Mouse (Mus musculus) liver, embryonic 16.5 days (tissue): ENCODE measurements around the gene Plod3. TPM values are rescaled to one million over a fixed set of nuclear protein-coding genes. Genes with fewer than 3 reads are reported as not detected.

Experiments
- ATAC-seq: fragments of 200-750 bp; cut with Nextera tagmentation; 2 replicates; pipeline ENCODE4 v1.8.0; 2017; ENCODE audit warnings: low read depth, mild to moderate bottlenecking, moderate number of reproducible peaks, moderate library complexity
- H3K27ac ChIP-seq: fragments of 300-500 bp; sonication (generic); 2 replicates; pipeline ENCODE4 v1.5.1; 2014; ENCODE audit warnings: mild to moderate bottlenecking, low read length
- H3K27me3 ChIP-seq: fragments of 300-500 bp; sonication (generic); 2 replicates; pipeline ENCODE4 v1.6.1; 2014; ENCODE audit warnings: low read depth, low read length, mixed read lengths; ENCODE audit not compliant: control insufficient read depth, insufficient read depth
- H3K36me3 ChIP-seq: fragments of 300-500 bp; sonication (generic); 2 replicates; pipeline ENCODE4 v1.6.1; 2014; ENCODE audit warnings: mild to moderate bottlenecking; ENCODE audit not compliant: control insufficient read depth, insufficient read depth
- H3K4me1 ChIP-seq: fragments of 300-500 bp; sonication (generic); 2 replicates; pipeline ENCODE4 v1.6.1; 2014; ENCODE audit warnings: low read depth, low read length, mixed read lengths; ENCODE audit not compliant: control insufficient read depth
- H3K4me2 ChIP-seq: fragments of 300-500 bp; sonication (generic); 2 replicates; pipeline ENCODE4 v1.6.1; 2014; ENCODE audit warnings: low read depth, low read length, mixed read lengths
- H3K4me3 ChIP-seq: fragments of 300-500 bp; sonication (generic); 2 replicates; pipeline ENCODE4 v1.5.1; 2014; ENCODE audit warnings: low read depth, mild to moderate bottlenecking, low read length
- H3K9ac ChIP-seq: fragments of 300-500 bp; sonication (generic); 2 replicates; pipeline ENCODE4 v1.6.1; 2014; ENCODE audit warnings: low read depth, low read length
- H3K9me3 ChIP-seq: fragments of 300-500 bp; sonication (generic); replicated peaks from 2 replicates; pipeline ENCODE4 v1.6.1; 2016; ENCODE audit warnings: low read length; ENCODE audit not compliant: control insufficient read depth
- WGBS: fragments of 180-500 bp; shearing (Covaris S2); extraction: QIAGEN DNeasy Blood & Tissue Kit; methylation state at CpG from one replicate; pipeline ENCODE4 v1.1.7; 2014; ENCODE audit not compliant: insufficient replicate concordance; 5-methylcytosine and 5-hydroxymethylcytosine counted together
- polyA plus RNA-seq: library from polyadenylated mRNA; unstranded; fragments of >200 nt; fragmentation: Nextera tagmentation; extraction: Ambion mirVana; gene quantifications from 2 replicates; pipeline ENCODE4 v1.2.1, GENCODE M21; 2015

Plod3 gene
- polyA plus RNA-seq, 1 experiment from 2014 or later: 12.2 TPM

- Histone ChIP-seq H3K27ac (peak within 1 kb of the TSS; percentile 93), H3K36me3 (no peaks in the 10 kb centered on the region; the same call in none of the 2 replicates), H3K27me3 (no peaks in the 10 kb centered on the region), H3K4me1 (peaks cover 15% of the 10 kb centered on the region), H3K4me3 (peak within 1 kb of the TSS; percentile 91), H3K9me3 (no peaks in the 10 kb centered on the region), H3K4me2 (peak within 1 kb of the TSS; percentile 94), H3K9ac (peak within 1 kb of the TSS; percentile 94)
- no peak for ATAC-seq
- 3% methylated on average over 12 of the region's 12 CpGs for WGBS
Measured at GRCm38 (mm10) chr5:136987934-136988271, 1.1 kb downstream of the Plod3 start, which contains the start of gene Znhit1. Znhit1 (minus strand) TSS chr5:136988021.

GRCm38 (mm10) chr5:136988420-136988819 lies 1.6 kb downstream of the Plod3 start:
- Histone ChIP-seq H3K27ac (no peak overlapping the region), H3K9ac (peak overlapping the region; percentile 94; the same call in 1 of the 2 replicates), H3K4me3 (peak overlapping the region; percentile 91), H3K27me3 (no peaks in the 10 kb centered on the region), H3K36me3 (no peaks in the 10 kb centered on the region; the same call in none of the 2 replicates), H3K4me1 (peaks cover 15% of the 10 kb centered on the region), H3K4me2 (peak overlapping the region; percentile 94), H3K9me3 (no peaks in the 10 kb centered on the region)
- 45% methylated on average over 6 of the region's 7 CpGs for WGBS
- ATAC-seq: no peak

GRCm38 (mm10) chr5:136989801-136990200 lies 3.0 kb downstream of the Plod3 start:
- 85% methylated on average over 6 of the region's 6 CpGs for WGBS
- no peak overlapping the region for H3K9ac ChIP-seq
- H3K4me3 ChIP-seq: no peak overlapping the region
- ATAC-seq: no peak
- H3K9me3 ChIP-seq: no peaks in the 10 kb centered on the region
- H3K27me3 ChIP-seq: no peaks in the 10 kb centered on the region
- H3K4me2 ChIP-seq: no peak overlapping the region
- H3K27ac ChIP-seq: no peak overlapping the region
- H3K4me1 ChIP-seq: peaks cover 15% of the 10 kb centered on the region
- H3K36me3 ChIP-seq: no peaks in the 10 kb centered on the region; the same call in none of the 2 replicates

- H3K9ac ChIP-seq: no peak overlapping the region
- H3K27ac ChIP-seq: no peak overlapping the region
- WGBS: 41% methylated on average over 4 of the region's 5 CpGs
Measured at GRCm38 (mm10) chr5:136999449-136999848, 12.6 kb downstream of the Plod3 start.

GRCm38 (mm10) chr5:137000612-137001011 lies 13.8 kb downstream of the Plod3 start:
- Histone ChIP-seq H3K27me3 (no peaks in the 10 kb centered on the region), H3K4me3 (no peak overlapping the region), H3K4me2 (no peak overlapping the region), H3K4me1 (peaks cover 7% of the 10 kb centered on the region), H3K27ac (no peak overlapping the region), H3K36me3 (no peaks in the 10 kb centered on the region), H3K9me3 (no peaks in the 10 kb centered on the region), H3K9ac (no peak overlapping the region)
- WGBS: 63% methylated on average over 2 of the region's 2 CpGs
- ATAC-seq: no peak

More at GRCm38 (mm10) chr5:136999449-136999848, 12.6 kb downstream of the Plod3 start:
- Histone ChIP-seq H3K9me3 (no peaks in the 10 kb centered on the region), H3K27me3 (no peaks in the 10 kb centered on the region), H3K36me3 (no peaks in the 10 kb centered on the region; the same call in 1 of the 2 replicates), H3K4me2 (no peak overlapping the region), H3K4me1 (peaks cover 7% of the 10 kb centered on the region), H3K4me3 (no peak overlapping the region)
- ATAC-seq: no peak

- H3K27me3 ChIP-seq: no peaks in the 10 kb centered on the region; the same call in 1 of the 2 replicates
- no peak overlapping the region for H3K9ac ChIP-seq
- H3K4me3 ChIP-seq: no peak overlapping the region
- ATAC-seq: no peak
- 36% methylated on average over 8 of the region's 8 CpGs for WGBS
- no peaks in the 10 kb centered on the region for H3K36me3 ChIP-seq
- H3K27ac ChIP-seq: no peak overlapping the region
- no peaks in the 10 kb centered on the region for H3K9me3 ChIP-seq
- no peaks in the 10 kb centered on the region for H3K4me1 ChIP-seq
- no peak overlapping the region for H3K4me2 ChIP-seq
Measured at GRCm38 (mm10) chr5:137007276-137007675, 20.5 kb downstream of the Plod3 start.

DNA sequence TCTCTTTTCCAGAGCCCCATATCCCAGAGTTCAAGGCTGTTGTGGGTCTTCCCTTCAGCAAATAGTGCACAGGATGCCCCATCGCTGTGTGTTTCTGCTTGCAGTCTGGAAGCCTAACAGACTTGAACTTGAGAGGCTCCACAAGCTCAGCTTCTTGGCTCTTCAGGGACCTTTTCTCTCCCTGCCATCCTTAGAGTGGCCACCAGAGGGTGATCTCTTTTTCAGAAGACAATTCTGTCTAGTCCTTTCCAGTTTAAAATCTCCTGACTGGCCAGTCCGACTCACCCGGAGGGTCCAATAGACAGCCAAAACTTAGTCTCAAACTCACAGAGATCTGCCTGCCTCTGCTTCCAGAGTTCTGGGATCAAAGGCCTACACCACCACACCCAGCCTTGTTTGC lies 23.2 kb downstream of the Plod3 start:
- H3K4me2 ChIP-seq: no peak overlapping the region
- WGBS: 12% methylated on average over 3 of the region's 3 CpGs
- no peak overlapping the region for H3K4me3 ChIP-seq
- H3K36me3 ChIP-seq: no peaks in the 10 kb centered on the region
- H3K27ac ChIP-seq: no peak overlapping the region
- H3K27me3 ChIP-seq: no peaks in the 10 kb centered on the region; the same call in 1 of the 2 replicates
- no peak for ATAC-seq
- H3K9me3 ChIP-seq: no peaks in the 10 kb centered on the region
- no peak overlapping the region for H3K9ac ChIP-seq
- no peaks in the 10 kb centered on the region for H3K4me1 ChIP-seq

GRCm38 (mm10) chr5:137012401-137012950 lies 25.7 kb downstream of the Plod3 start:
- H3K9ac ChIP-seq: no peak overlapping the region
- H3K9me3 ChIP-seq: no peaks in the 10 kb centered on the region
- H3K4me2 ChIP-seq: no peak overlapping the region
- H3K4me3 ChIP-seq: no peak overlapping the region
- no peaks in the 10 kb centered on the region for H3K36me3 ChIP-seq
- 66% methylated on average over 15 of the region's 15 CpGs for WGBS
- no peak overlapping the region for H3K27ac ChIP-seq
- no peak for ATAC-seq
- no peaks in the 10 kb centered on the region for H3K4me1 ChIP-seq
- H3K27me3 ChIP-seq: no peaks in the 10 kb centered on the region; the same call in 1 of the 2 replicates

GRCm38 (mm10) chr5:137015913-137016312 lies 29.1 kb downstream of the Plod3 start:
- Histone ChIP-seq H3K4me1 (no peaks in the 10 kb centered on the region), H3K4me3 (no peak overlapping the region), H3K4me2 (no peak overlapping the region), H3K27me3 (no peaks in the 10 kb centered on the region; the same call in 1 of the 2 replicates), H3K9me3 (no peaks in the 10 kb centered on the region), H3K36me3 (no peaks in the 10 kb centered on the region), H3K27ac (no peak overlapping the region), H3K9ac (no peak overlapping the region)
- ATAC-seq: no peak
- 75% methylated on average over 3 of the region's 3 CpGs for WGBS
